Mouse (Mus musculus) neural tube, embryonic 11.5 days (tissue): Measurements from ENCODE around the gene Atp2a3. TPM values are rescaled to one million over a fixed set of nuclear protein-coding genes. Genes with fewer than 3 reads are reported as not detected.

Source experiments
- ATAC-seq: fragments of 200-750 bp; cut with Nextera tagmentation; 2 replicates; pipeline ENCODE4 v1.8.0; 2017; ENCODE audit warnings: moderate number of reproducible peaks, mild to moderate bottlenecking, moderate TSS enrichment, moderate library complexity; ENCODE audit not compliant: insufficient read depth, low FRiP score, low TSS enrichment
- DNase-seq: peaks from one replicate; pipeline ENCODE4 v3.0.0-alpha.2; 2015; ENCODE audit warnings: low spot score
- H3K27ac ChIP-seq: fragments of 300-500 bp; sonication (generic); 2 replicates; pipeline ENCODE4 v1.5.1; 2014; ENCODE audit warnings: low read depth, mild to moderate bottlenecking, low read length
- H3K27me3 ChIP-seq: fragments of 300-500 bp; sonication (generic); 2 replicates; pipeline ENCODE4 v1.6.1; 2014; ENCODE audit warnings: mild to moderate bottlenecking, low read length, mixed read lengths; ENCODE audit not compliant: control insufficient read depth, insufficient read depth
- H3K36me3 ChIP-seq: fragments of 300-500 bp; sonication (generic); 2 replicates; pipeline ENCODE4 v1.6.1; 2014; ENCODE audit warnings: mild to moderate bottlenecking, low read length, moderate library complexity, mixed read lengths; ENCODE audit not compliant: control insufficient read depth, insufficient read depth
- H3K4me1 ChIP-seq: fragments of 300-500 bp; sonication (generic); 2 replicates; pipeline ENCODE4 v1.6.1; 2014; ENCODE audit warnings: low read length, mixed read lengths; ENCODE audit not compliant: control insufficient read depth, insufficient read depth
- H3K4me2 ChIP-seq: fragments of 300-500 bp; sonication (generic); 2 replicates; pipeline ENCODE4 v1.6.1; 2014; ENCODE audit warnings: low read depth, mild to moderate bottlenecking, moderate library complexity
- H3K4me3 ChIP-seq: fragments of 300-500 bp; sonication (generic); 2 replicates; pipeline ENCODE4 v1.5.1; 2014; ENCODE audit warnings: low read depth, low read length
- H3K9ac ChIP-seq: fragments of 300-500 bp; sonication (generic); 2 replicates; pipeline ENCODE4 v1.6.1; 2014; ENCODE audit warnings: mild to moderate bottlenecking, low read length
- H3K9me3 ChIP-seq: fragments of 300-500 bp; sonication (generic); 2 replicates; pipeline ENCODE4 v1.6.1; 2016; ENCODE audit warnings: low read length; ENCODE audit not compliant: control insufficient read depth
- WGBS: fragments of 180-500 bp; shearing (Covaris S2); extraction: QIAGEN DNeasy Blood & Tissue Kit; methylation state at CpG from one replicate; pipeline ENCODE4 v1.1.7; 2014; 5-methylcytosine and 5-hydroxymethylcytosine counted together
- polyA plus RNA-seq: library from polyadenylated mRNA; unstranded; fragments of >200 nt; fragmentation: Nextera tagmentation; extraction: Ambion mirVana; gene quantifications from 2 replicates; pipeline ENCODE4 v1.2.1, GENCODE M21; 2014

Atp2a3 gene
- polyA plus RNA-seq, 1 experiment from 2014 or later, result 2.2 TPM

- no peak overlapping the region for H3K9ac ChIP-seq
- H3K4me1 ChIP-seq, result no peaks in the 10 kb centered on the region
- H3K4me2 ChIP-seq, result no peak overlapping the region
- ATAC-seq (no peak), DNase-seq (peak; percentile 73)
- 68% methylated on average over 11 of the region's 11 CpGs for WGBS
- H3K36me3 ChIP-seq, result no peaks in the 10 kb centered on the region
- no peak overlapping the region for H3K27ac ChIP-seq
- no peaks in the 10 kb centered on the region for H3K9me3 ChIP-seq
- no peak overlapping the region for H3K4me3 ChIP-seq
- H3K27me3 ChIP-seq, result no peaks in the 10 kb centered on the region
Observed at GRCm38 (mm10) chr11:73007698-73008481, 46.9 kb downstream of the Atp2a3 start.

- Histone ChIP-seq H3K36me3 (no peaks in the 10 kb centered on the region), H3K4me3 (no peak overlapping the region), H3K27ac (no peak overlapping the region), H3K9me3 (no peaks in the 10 kb centered on the region), H3K27me3 (no peaks in the 10 kb centered on the region), H3K4me1 (no peaks in the 10 kb centered on the region), H3K4me2 (no peak overlapping the region), H3K9ac (no peak overlapping the region)
- no peak for ATAC-seq
- no peak for DNase-seq
- 68% methylated on average over 2 of the region's 2 CpGs for WGBS
Observed at GRCm38 (mm10) chr11:73008826-73009225, 47.9 kb downstream of the Atp2a3 start.

GRCm38 (mm10) chr11:73009531-73010274 lies 48.7 kb downstream of the Atp2a3 start:
- no peak for ATAC-seq
- H3K4me1 ChIP-seq, result no peaks in the 10 kb centered on the region

GRCm38 (mm10) chr11:73013981-73014380 lies 53.0 kb downstream of the Atp2a3 start:
- Histone ChIP-seq H3K36me3 (no peaks in the 10 kb centered on the region), H3K4me1 (peaks cover 4% of the 10 kb centered on the region; the same call in 1 of the 2 replicates), H3K4me2 (no peak overlapping the region), H3K9me3 (no peaks in the 10 kb centered on the region), H3K9ac (no peak overlapping the region), H3K27ac (no peak overlapping the region), H3K27me3 (no peaks in the 10 kb centered on the region), H3K4me3 (no peak overlapping the region)
- no peak for ATAC-seq
- 71% methylated on average over 5 of the region's 5 CpGs for WGBS
- no peak for DNase-seq

More at GRCm38 (mm10) chr11:73009531-73010274, 48.7 kb downstream of the Atp2a3 start:
- 56% methylated on average over 13 of the region's 13 CpGs for WGBS
- no peak overlapping the region for H3K4me3 ChIP-seq
- no peaks in the 10 kb centered on the region for H3K27me3 ChIP-seq
- no peak overlapping the region for H3K9ac ChIP-seq
- H3K9me3 ChIP-seq, result no peaks in the 10 kb centered on the region
- H3K27ac ChIP-seq, result no peak overlapping the region
- H3K36me3 ChIP-seq, result no peaks in the 10 kb centered on the region
- H3K4me2 ChIP-seq, result no peak overlapping the region
- no peak for DNase-seq

DNA sequence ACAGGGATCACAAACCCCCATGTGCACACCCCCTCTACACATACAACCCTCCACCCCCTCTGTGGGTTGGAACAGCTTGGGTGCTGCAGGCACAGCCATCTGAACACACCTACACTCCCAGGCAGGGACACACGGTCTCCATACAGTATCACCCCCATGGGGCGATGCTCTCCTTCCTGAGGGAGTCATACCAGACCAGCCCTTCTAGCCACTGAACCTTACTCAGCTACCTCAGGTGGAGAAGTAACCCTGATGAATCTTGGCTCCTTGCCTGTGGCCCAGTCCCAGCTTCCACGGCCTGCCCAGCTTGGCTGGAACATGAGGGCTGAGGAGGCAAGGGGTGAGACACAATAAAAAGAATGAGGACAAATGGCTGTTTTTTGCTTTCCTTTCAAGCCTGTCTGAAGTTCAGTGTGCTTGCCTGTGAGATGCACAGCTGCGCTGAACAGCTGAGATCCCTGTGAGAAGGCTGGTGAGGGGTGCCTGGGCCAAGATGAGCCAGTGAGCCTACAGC lies 53.9 kb downstream of the Atp2a3 start:
- 81% methylated on average over 4 of the region's 4 CpGs for WGBS
- no peak overlapping the region for H3K4me3 ChIP-seq
- DNase-seq (no peak), ATAC-seq (no peak)
- no peak overlapping the region for H3K9ac ChIP-seq
- peaks cover 7% of the 10 kb centered on the region for H3K4me1 ChIP-seq
- H3K4me2 ChIP-seq, result no peak overlapping the region
- peaks cover 7% of the 10 kb centered on the region for H3K27me3 ChIP-seq
- no peaks in the 10 kb centered on the region for H3K9me3 ChIP-seq
- no peaks in the 10 kb centered on the region for H3K36me3 ChIP-seq
- H3K27ac ChIP-seq, result no peak overlapping the region

GRCm38 (mm10) chr11:73015391-73016102 lies 54.6 kb downstream of the Atp2a3 start:
- H3K9ac ChIP-seq, result no peak overlapping the region
- H3K27me3 ChIP-seq, result peaks cover 14% of the 10 kb centered on the region
- H3K36me3 ChIP-seq, result no peaks in the 10 kb centered on the region
- no peaks in the 10 kb centered on the region for H3K9me3 ChIP-seq
- H3K4me1 ChIP-seq, result peaks cover 7% of the 10 kb centered on the region
- no peak overlapping the region for H3K4me2 ChIP-seq
- H3K4me3 ChIP-seq, result no peak overlapping the region; the same call in 1 of the 2 replicates
- DNase-seq, result no peak
- ATAC-seq, result no peak
- 75% methylated on average over 5 of the region's 5 CpGs for WGBS
- no peak overlapping the region for H3K27ac ChIP-seq

GRCm38 (mm10) chr11:73016103-73016420 lies 55.1 kb downstream of the Atp2a3 start:
- Histone ChIP-seq H3K9ac (no peak overlapping the region), H3K27ac (no peak overlapping the region), H3K4me1 (peaks cover 7% of the 10 kb centered on the region), H3K9me3 (no peaks in the 10 kb centered on the region), H3K36me3 (no peaks in the 10 kb centered on the region), H3K4me2 (no peak overlapping the region), H3K4me3 (no peak overlapping the region), H3K27me3 (peaks cover 15% of the 10 kb centered on the region)
- WGBS, result 79% methylated on average over 6 of the region's 6 CpGs
- DNase-seq (no peak), ATAC-seq (no peak)

DNA sequence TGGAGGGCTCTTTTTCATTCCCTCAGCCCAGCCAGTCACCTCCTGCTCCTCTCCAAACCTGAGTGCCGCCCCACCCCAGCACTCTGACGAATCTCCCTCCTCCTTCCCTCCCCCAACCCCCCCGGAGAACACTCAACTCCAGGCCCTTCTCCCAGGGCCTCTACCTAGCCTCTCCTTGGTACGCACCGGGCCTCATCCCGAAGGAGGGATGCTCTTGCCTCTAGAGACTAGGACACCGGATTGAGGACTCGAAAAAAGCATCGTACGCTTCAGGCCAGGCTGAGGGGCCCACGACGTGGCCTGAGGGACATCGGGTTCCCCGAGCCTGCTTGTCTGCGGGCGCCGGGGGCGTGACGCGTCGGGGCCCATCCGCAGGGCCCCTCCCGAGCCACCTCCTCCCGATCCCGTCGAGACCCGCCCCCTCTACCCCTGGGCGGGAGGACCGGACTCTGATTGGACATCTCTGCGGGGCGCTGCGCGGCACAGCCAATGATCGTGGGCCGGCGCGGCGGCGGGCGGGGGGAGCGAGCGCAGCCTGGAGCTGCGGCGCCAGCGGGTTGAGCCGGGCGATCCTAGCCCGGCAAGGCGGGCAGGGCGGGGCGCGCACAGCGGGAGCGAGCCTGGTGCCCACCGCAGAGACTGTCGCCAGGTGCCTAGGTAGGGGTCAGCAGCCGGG lies 57.6 kb downstream of the Atp2a3 start, which contains the start of gene Camkk1:
Gene Camkk1, plus strand, starts transcription at position 538 of the 676 bp plus-strand sequence.
- peak within 1 kb of the TSS; percentile 61 for H3K9ac ChIP-seq
- peaks cover 18% of the 10 kb centered on the region for H3K27me3 ChIP-seq
- peak; percentile 94 for DNase-seq
- peak; percentile 97 for ATAC-seq
- H3K4me3 ChIP-seq, result peak within 1 kb of the TSS; percentile 68
- WGBS, result under 1% methylated on average over 57 of the region's 57 CpGs
- peak within 1 kb of the TSS; percentile 6; the same call in 1 of the 2 replicates for H3K27ac ChIP-seq
- no peaks in the 10 kb centered on the region for H3K9me3 ChIP-seq
- peaks cover 7% of the 10 kb centered on the region for H3K4me1 ChIP-seq
- peak within 1 kb of the TSS; percentile 98 for H3K4me2 ChIP-seq
- no peaks in the 10 kb centered on the region for H3K36me3 ChIP-seq
